Mouse (Mus musculus): ENCODE measurements at regions not wholly inside any gene's neighbourhood (a gene's known extent, or its start where the extent isn't known, plus 50 kb on each side); places are given as distances from the start of the nearest gene placed in this dataset.

- Histone ChIP-seq H3K79me2 (ENCODE audit: control insufficient read depth, insufficient read depth) (no peaks in the 10 kb centered on the region), H3ac (ENCODE audit: control insufficient read depth, insufficient read length, low read depth) (no peak overlapping the region), H3K27me3 (ENCODE audit: control insufficient read depth, insufficient read depth, insufficient read length) (no peaks in the 10 kb centered on the region), H3K4me3 (ENCODE audit: insufficient read depth, poor library complexity, severe bottlenecking) (no peak overlapping the region), H3K36me3 (ENCODE audit: control insufficient read depth, insufficient read depth) (no peaks in the 10 kb centered on the region), H3K79me3 (ENCODE audit: low read depth) (no peaks in the 10 kb centered on the region)
- TF ChIP-seq CEBPB (IDR thresholded peaks at IDR 0.05; ENCODE audit: low read depth) (no peak), USF1 (IDR thresholded peaks at IDR 0.05; ENCODE audit: low read depth) (no peak), CTCF (IDR thresholded peaks at IDR 0.05; ENCODE audit: control insufficient read depth, insufficient read depth, insufficient read length) (no peak), MYOG (IDR thresholded peaks at IDR 0.05; ENCODE audit: control insufficient read depth, extremely low read depth, insufficient read length) (no peak), MAX (IDR thresholded peaks at IDR 0.05) (no peak), FOSL1 (IDR thresholded peaks at IDR 0.05; ENCODE audit: insufficient read depth, low read length, poor library complexity, severe bottlenecking) (no peak), MYOD1 (IDR thresholded peaks at IDR 0.05; ENCODE audit: control insufficient read depth, insufficient read length, low read depth) (no peak)
Measured at GRCm38 (mm10) chr10:67777721-67778120, 134.7 kb downstream of the Zfp365 start.

- TF ChIP-seq USF1 (IDR thresholded peaks at IDR 0.05; ENCODE audit: low read depth), result no peak
- no peak for TF ChIP-seq FOSL1 (IDR thresholded peaks at IDR 0.05; ENCODE audit: insufficient read depth, low read length, poor library complexity, severe bottlenecking)
- TF ChIP-seq MAX (IDR thresholded peaks at IDR 0.05), result no peak
- no peak for TF ChIP-seq CEBPB (IDR thresholded peaks at IDR 0.05; ENCODE audit: low read depth)
- no peak for TF ChIP-seq MYOG (IDR thresholded peaks at IDR 0.05; ENCODE audit: control insufficient read depth, extremely low read depth, insufficient read length)
- TF ChIP-seq MYOD1 (IDR thresholded peaks at IDR 0.05; ENCODE audit: control insufficient read depth, insufficient read length, low read depth), result no peak
- TF ChIP-seq CTCF (IDR thresholded peaks at IDR 0.05; ENCODE audit: control insufficient read depth, insufficient read depth, insufficient read length), result no peak
- H3ac ChIP-seq (ENCODE audit: control insufficient read depth, insufficient read length, low read depth), result no peak overlapping the region
- no peaks in the 10 kb centered on the region for H3K79me3 ChIP-seq (ENCODE audit: low read depth)
- no peaks in the 10 kb centered on the region for H3K27me3 ChIP-seq (ENCODE audit: control insufficient read depth, insufficient read depth, insufficient read length)
- no peak overlapping the region for H3K4me3 ChIP-seq (ENCODE audit: insufficient read depth, poor library complexity, severe bottlenecking)
- no peaks in the 10 kb centered on the region for H3K36me3 ChIP-seq (ENCODE audit: control insufficient read depth, insufficient read depth)
- H3K79me2 ChIP-seq (ENCODE audit: control insufficient read depth, insufficient read depth), result no peaks in the 10 kb centered on the region
Measured at GRCm38 (mm10) chr10:67776851-67777250, 135.6 kb downstream of the Zfp365 start.

GRCm38 (mm10) chr10:67771796-67772195, 140.7 kb downstream of the Zfp365 start:
- no peak overlapping the region for H3K4me3 ChIP-seq (ENCODE audit: insufficient read depth, poor library complexity, severe bottlenecking)
- no peaks in the 10 kb centered on the region for H3K36me3 ChIP-seq (ENCODE audit: control insufficient read depth, insufficient read depth)
- no peak for TF ChIP-seq CTCF (IDR thresholded peaks at IDR 0.05; ENCODE audit: control insufficient read depth, insufficient read depth, insufficient read length)
- TF ChIP-seq FOSL1 (IDR thresholded peaks at IDR 0.05; ENCODE audit: insufficient read depth, low read length, poor library complexity, severe bottlenecking), result no peak
- TF ChIP-seq CEBPB (IDR thresholded peaks at IDR 0.05; ENCODE audit: low read depth), result no peak
- no peak for TF ChIP-seq MYOD1 (IDR thresholded peaks at IDR 0.05; ENCODE audit: control insufficient read depth, insufficient read length, low read depth)
- no peak for TF ChIP-seq MAX (IDR thresholded peaks at IDR 0.05)
- no peak for TF ChIP-seq USF1 (IDR thresholded peaks at IDR 0.05; ENCODE audit: low read depth)
- no peak for TF ChIP-seq MYOG (IDR thresholded peaks at IDR 0.05; ENCODE audit: control insufficient read depth, extremely low read depth, insufficient read length)
- no peaks in the 10 kb centered on the region for H3K79me2 ChIP-seq (ENCODE audit: control insufficient read depth, insufficient read depth)
- no peaks in the 10 kb centered on the region for H3K79me3 ChIP-seq (ENCODE audit: low read depth)
- H3ac ChIP-seq (ENCODE audit: control insufficient read depth, insufficient read length, low read depth), result no peak overlapping the region
- no peaks in the 10 kb centered on the region for H3K27me3 ChIP-seq (ENCODE audit: control insufficient read depth, insufficient read depth, insufficient read length)

- Histone ChIP-seq H3K79me2 (ENCODE audit: control insufficient read depth, insufficient read depth) (no peaks in the 10 kb centered on the region), H3K36me3 (ENCODE audit: control insufficient read depth, insufficient read depth) (no peaks in the 10 kb centered on the region), H3K4me3 (ENCODE audit: insufficient read depth, poor library complexity, severe bottlenecking) (no peak overlapping the region), H3K79me3 (ENCODE audit: low read depth) (no peaks in the 10 kb centered on the region), H3K27me3 (ENCODE audit: control insufficient read depth, insufficient read depth, insufficient read length) (no peaks in the 10 kb centered on the region), H3ac (ENCODE audit: control insufficient read depth, insufficient read length, low read depth) (no peak overlapping the region)
- TF ChIP-seq CTCF (IDR thresholded peaks at IDR 0.05; ENCODE audit: control insufficient read depth, insufficient read depth, insufficient read length) (peak; percentile 66), FOSL1 (IDR thresholded peaks at IDR 0.05; ENCODE audit: insufficient read depth, low read length, poor library complexity, severe bottlenecking) (no peak), MAX (IDR thresholded peaks at IDR 0.05) (no peak), MYOG (IDR thresholded peaks at IDR 0.05; ENCODE audit: control insufficient read depth, extremely low read depth, insufficient read length) (no peak), USF1 (IDR thresholded peaks at IDR 0.05; ENCODE audit: low read depth) (no peak)
Measured at GRCm38 (mm10) chr10:67766099-67766498, 146.4 kb downstream of the Zfp365 start.

GRCm38 (mm10) chr10:67760424-67760823, 152.0 kb downstream of the Zfp365 start:
- Histone ChIP-seq H3K27me3 (ENCODE audit: control insufficient read depth, insufficient read depth, insufficient read length) (no peaks in the 10 kb centered on the region), H3K79me2 (ENCODE audit: control insufficient read depth, insufficient read depth) (no peaks in the 10 kb centered on the region), H3ac (ENCODE audit: control insufficient read depth, insufficient read length, low read depth) (no peak overlapping the region), H3K36me3 (ENCODE audit: control insufficient read depth, insufficient read depth) (no peaks in the 10 kb centered on the region), H3K4me3 (ENCODE audit: insufficient read depth, poor library complexity, severe bottlenecking) (no peak overlapping the region), H3K79me3 (ENCODE audit: low read depth) (no peaks in the 10 kb centered on the region)
- peak; percentile 62 for TF ChIP-seq CEBPB (IDR thresholded peaks at IDR 0.05; ENCODE audit: low read depth)
- no peak for TF ChIP-seq FOSL1 (IDR thresholded peaks at IDR 0.05; ENCODE audit: insufficient read depth, low read length, poor library complexity, severe bottlenecking)
- no peak for TF ChIP-seq MAX (IDR thresholded peaks at IDR 0.05)
- no peak for TF ChIP-seq MYOG (IDR thresholded peaks at IDR 0.05; ENCODE audit: control insufficient read depth, extremely low read depth, insufficient read length)

- no peaks in the 10 kb centered on the region for H3K79me2 ChIP-seq (ENCODE audit: control insufficient read depth, insufficient read depth)
- H3K79me3 ChIP-seq (ENCODE audit: low read depth), result no peaks in the 10 kb centered on the region
- H3K36me3 ChIP-seq (ENCODE audit: control insufficient read depth, insufficient read depth), result no peaks in the 10 kb centered on the region
- no peak overlapping the region for H3K4me3 ChIP-seq (ENCODE audit: insufficient read depth, poor library complexity, severe bottlenecking)
- TF ChIP-seq USF1 (IDR thresholded peaks at IDR 0.05; ENCODE audit: low read depth) (no peak), CTCF (IDR thresholded peaks at IDR 0.05; ENCODE audit: control insufficient read depth, insufficient read depth, insufficient read length) (no peak), MYOD1 (IDR thresholded peaks at IDR 0.05; ENCODE audit: control insufficient read depth, insufficient read length, low read depth) (no peak), MYOG (IDR thresholded peaks at IDR 0.05; ENCODE audit: control insufficient read depth, extremely low read depth, insufficient read length) (no peak), CEBPB (IDR thresholded peaks at IDR 0.05; ENCODE audit: low read depth) (no peak), FOSL1 (IDR thresholded peaks at IDR 0.05; ENCODE audit: insufficient read depth, low read length, poor library complexity, severe bottlenecking) (no peak)
- no peak overlapping the region for H3ac ChIP-seq (ENCODE audit: control insufficient read depth, insufficient read length, low read depth)
- H3K27me3 ChIP-seq (ENCODE audit: control insufficient read depth, insufficient read depth, insufficient read length), result no peaks in the 10 kb centered on the region
Measured at GRCm38 (mm10) chr10:67748121-67748520, 164.3 kb downstream of the Zfp365 start.

Data from C2C12 (cell line).